Mouse (Mus musculus): ENCODE results near the gene Arhgef3. TPM values are rescaled to one million over a fixed set of nuclear protein-coding genes. Genes with fewer than 3 reads are reported as not detected.

Gene Arhgef3
- polyA plus RNA-seq, 1 experiment from 2014 or later = 1.6 TPM

Small RNA genes within 50 kb of the gene (microRNA-seq; reads per million reads assigned to microRNA genes)
- not detected for gene Gm23633

Other genes starting within 250 kb of the Arhgef3 start
- 0.11 TPM in 1 of 2 replicates, not detected in the other for gene Asb14, start 220.3 kb upstream of the Arhgef3 start, polyA plus RNA-seq (2015; fragmentation: Nextera tagmentation; extraction: Ambion mirVana)
- gene Appl1, start 143.7 kb upstream of the Arhgef3 start, polyA plus RNA-seq (2015; fragmentation: Nextera tagmentation; extraction: Ambion mirVana) = 62.0 and 70.0 TPM in 2 replicates
- gene Hesx1, start 120.5 kb upstream of the Arhgef3 start, polyA plus RNA-seq (2015; fragmentation: Nextera tagmentation; extraction: Ambion mirVana) = not detected in 2 replicates
- 1.9 and 2.3 TPM in 2 replicates for gene Il17rd, start 76.0 kb upstream of the Arhgef3 start, polyA plus RNA-seq (2015; fragmentation: Nextera tagmentation; extraction: Ambion mirVana)

All from forebrain, embryonic 13.5 days (tissue).